Mouse (Mus musculus): ENCODE results near the gene Rpl9-ps1. TPM values are rescaled to one million over a fixed set of nuclear protein-coding genes. Genes with fewer than 3 reads are reported as not detected.

Gene Rpl9-ps1
- polyA plus RNA-seq, 1 experiment from 2014 or later = not detected

DNA sequence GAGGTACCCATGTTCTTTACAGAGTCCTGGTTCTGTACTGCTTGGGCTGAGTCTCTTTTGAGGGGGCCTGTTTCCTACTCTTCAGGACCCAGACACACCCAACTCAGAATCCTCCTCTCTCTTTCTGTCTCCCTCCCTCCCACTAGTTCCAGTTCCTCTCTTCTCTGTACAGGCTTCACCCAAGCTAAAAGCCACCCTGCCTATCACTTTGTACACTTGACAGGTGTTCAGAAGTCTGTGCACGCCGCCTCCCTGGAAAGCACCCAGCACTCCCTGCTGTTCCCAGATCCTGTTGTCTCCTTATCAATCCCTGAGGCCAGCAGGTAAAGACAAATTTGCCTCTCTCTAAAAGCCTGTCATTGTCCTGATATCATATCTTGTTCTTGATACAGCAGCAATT is 34.5 kb downstream of the Rpl9-ps1 start:
- WGBS = 85% methylated on average over 2 of the region's 2 CpGs
- Histone ChIP-seq H3K36me3 (ENCODE audit: control insufficient read depth, insufficient read depth, low read length) (no peaks in the 10 kb centered on the region), H3K4me3 (ENCODE audit: low read depth, low read length) (no peak overlapping the region), H3K27me3 (replicated peaks; ENCODE audit: control insufficient read depth, insufficient read depth, low read length) (no peaks in the 10 kb centered on the region), H3K27ac (ENCODE audit: low read depth) (no peak overlapping the region), H3K9ac (ENCODE audit: low read length) (no peak overlapping the region), H3K9me3 (ENCODE audit: control insufficient read depth, low read length) (no peaks in the 10 kb centered on the region), H3K4me1 (replicated peaks; ENCODE audit: control insufficient read depth, insufficient read depth, low read length) (no peaks in the 10 kb centered on the region), H3K4me2 (ENCODE audit: low read length) (no peak overlapping the region)
- DNase-seq (ENCODE audit: low spot score) (no peak), ATAC-seq (replicated peaks; ENCODE audit: low FRiP score, low TSS enrichment, low read depth) (no peak)

GRCm38 (mm10) chr11:83606396-83606795 is 39.0 kb downstream of the Rpl9-ps1 start:
- Histone ChIP-seq H3K27me3 (replicated peaks; ENCODE audit: control insufficient read depth, insufficient read depth, low read length) (no peaks in the 10 kb centered on the region), H3K4me2 (ENCODE audit: low read length) (no peak overlapping the region), H3K4me1 (replicated peaks; ENCODE audit: control insufficient read depth, insufficient read depth, low read length) (no peaks in the 10 kb centered on the region), H3K27ac (ENCODE audit: low read depth) (no peak overlapping the region), H3K4me3 (ENCODE audit: low read depth, low read length) (no peak overlapping the region), H3K36me3 (ENCODE audit: control insufficient read depth, insufficient read depth, low read length) (no peaks in the 10 kb centered on the region), H3K9me3 (ENCODE audit: control insufficient read depth, low read length) (no peaks in the 10 kb centered on the region), H3K9ac (ENCODE audit: low read length) (no peak overlapping the region)
- DNase-seq (ENCODE audit: low spot score) (no peak), ATAC-seq (replicated peaks; ENCODE audit: low FRiP score, low TSS enrichment, low read depth) (no peak)
- WGBS = 43% methylated on average over 1 of the region's 1 CpGs

GRCm38 (mm10) chr11:83605535-83605934 is 39.9 kb downstream of the Rpl9-ps1 start:
- DNase-seq (ENCODE audit: low spot score) (no peak), ATAC-seq (replicated peaks; ENCODE audit: low FRiP score, low TSS enrichment, low read depth) (no peak)
- no peaks in the 10 kb centered on the region for H3K4me1 ChIP-seq (replicated peaks; ENCODE audit: control insufficient read depth, insufficient read depth, low read length)

DNA sequence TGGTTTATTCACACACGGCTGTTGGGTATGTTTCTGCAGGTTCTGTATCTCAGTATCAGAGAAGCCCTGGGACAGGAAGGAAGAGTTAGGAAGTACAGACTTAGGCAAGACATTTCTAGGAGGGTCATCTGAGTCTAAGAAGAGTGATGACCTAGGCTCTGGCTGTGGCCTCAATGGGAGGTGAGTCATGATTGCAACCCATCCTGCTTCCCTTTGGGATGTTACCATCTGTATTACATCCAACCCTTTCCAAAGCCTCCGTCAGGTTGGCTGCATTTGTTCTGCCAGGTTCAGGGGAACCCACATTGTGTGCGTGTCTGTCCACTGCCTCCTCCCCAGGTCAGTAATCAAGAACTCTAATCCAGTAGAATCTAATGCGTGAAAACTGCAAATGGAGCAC is 40.7 kb downstream of the Rpl9-ps1 start:
- Histone ChIP-seq H3K4me3 (ENCODE audit: low read depth, low read length) (no peak overlapping the region), H3K9ac (ENCODE audit: low read length) (no peak overlapping the region), H3K4me1 (replicated peaks; ENCODE audit: control insufficient read depth, insufficient read depth, low read length) (no peaks in the 10 kb centered on the region), H3K9me3 (ENCODE audit: control insufficient read depth, low read length) (no peaks in the 10 kb centered on the region), H3K27ac (ENCODE audit: low read depth) (no peak overlapping the region), H3K27me3 (replicated peaks; ENCODE audit: control insufficient read depth, insufficient read depth, low read length) (no peaks in the 10 kb centered on the region), H3K36me3 (ENCODE audit: control insufficient read depth, insufficient read depth, low read length) (no peaks in the 10 kb centered on the region), H3K4me2 (ENCODE audit: low read length) (no peak overlapping the region)
- DNase-seq (ENCODE audit: low spot score) (no peak), ATAC-seq (replicated peaks; ENCODE audit: low FRiP score, low TSS enrichment, low read depth) (no peak)
- WGBS = 86% methylated on average over 4 of the region's 4 CpGs

More at GRCm38 (mm10) chr11:83605535-83605934, 39.9 kb downstream of the Rpl9-ps1 start:
- Histone ChIP-seq H3K27ac (ENCODE audit: low read depth) (no peak overlapping the region), H3K9ac (ENCODE audit: low read length) (no peak overlapping the region), H3K9me3 (ENCODE audit: control insufficient read depth, low read length) (no peaks in the 10 kb centered on the region), H3K4me2 (ENCODE audit: low read length) (no peak overlapping the region), H3K36me3 (ENCODE audit: control insufficient read depth, insufficient read depth, low read length) (no peaks in the 10 kb centered on the region), H3K27me3 (replicated peaks; ENCODE audit: control insufficient read depth, insufficient read depth, low read length) (no peaks in the 10 kb centered on the region), H3K4me3 (ENCODE audit: low read depth, low read length) (no peak overlapping the region)
- WGBS = 85% methylated on average over 3 of the region's 3 CpGs

- Histone ChIP-seq H3K36me3 (ENCODE audit: control insufficient read depth, insufficient read depth, low read length) (no peaks in the 10 kb centered on the region), H3K4me3 (ENCODE audit: low read depth, low read length) (no peak overlapping the region), H3K9ac (ENCODE audit: low read length) (no peak overlapping the region), H3K4me2 (ENCODE audit: low read length) (no peak overlapping the region), H3K4me1 (replicated peaks; ENCODE audit: control insufficient read depth, insufficient read depth, low read length) (no peaks in the 10 kb centered on the region), H3K9me3 (ENCODE audit: control insufficient read depth, low read length) (no peaks in the 10 kb centered on the region), H3K27ac (ENCODE audit: low read depth) (no peak overlapping the region), H3K27me3 (replicated peaks; ENCODE audit: control insufficient read depth, insufficient read depth, low read length) (no peaks in the 10 kb centered on the region)
- ATAC-seq (replicated peaks; ENCODE audit: low FRiP score, low TSS enrichment, low read depth) (no peak), DNase-seq (ENCODE audit: low spot score) (no peak)
- 89% methylated on average over 3 of the region's 3 CpGs for WGBS
Observed at GRCm38 (mm10) chr11:83603399-83603798, 42.0 kb downstream of the Rpl9-ps1 start.

GRCm38 (mm10) chr11:83600576-83600975 is 44.8 kb downstream of the Rpl9-ps1 start:
- no peaks in the 10 kb centered on the region for H3K27me3 ChIP-seq (replicated peaks; ENCODE audit: control insufficient read depth, insufficient read depth, low read length)

DNA sequence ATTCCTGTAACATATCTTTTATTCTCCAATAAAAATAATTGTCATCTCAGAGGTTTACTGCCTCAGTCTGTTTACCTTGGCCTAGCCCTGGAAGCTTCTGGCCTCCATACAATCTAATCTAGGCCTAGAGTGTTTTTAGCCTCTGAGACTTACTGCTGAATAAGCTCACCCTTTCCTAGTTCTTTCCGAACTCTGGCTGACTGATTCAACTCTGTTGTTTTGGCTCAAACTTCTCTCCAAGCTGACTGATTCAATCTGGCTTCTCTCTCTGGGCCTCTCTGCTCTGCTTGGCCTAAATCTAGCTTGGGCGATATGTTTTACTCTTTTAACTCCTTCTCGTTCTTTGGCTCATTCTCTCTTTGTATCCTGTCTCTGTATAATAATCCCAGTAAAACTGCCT is 46.4 kb downstream of the Rpl9-ps1 start:
- no peak overlapping the region for H3K27ac ChIP-seq (ENCODE audit: low read depth)
- no peaks in the 10 kb centered on the region for H3K9me3 ChIP-seq (ENCODE audit: control insufficient read depth, low read length)
- ATAC-seq (replicated peaks; ENCODE audit: low FRiP score, low TSS enrichment, low read depth) (no peak), DNase-seq (ENCODE audit: low spot score) (no peak)
- no peaks in the 10 kb centered on the region for H3K27me3 ChIP-seq (replicated peaks; ENCODE audit: control insufficient read depth, insufficient read depth, low read length)
- H3K9ac ChIP-seq (ENCODE audit: low read length) = no peak overlapping the region
- H3K4me3 ChIP-seq (ENCODE audit: low read depth, low read length) = no peak overlapping the region
- no peaks in the 10 kb centered on the region for H3K4me1 ChIP-seq (replicated peaks; ENCODE audit: control insufficient read depth, insufficient read depth, low read length)
- 80% methylated on average over 3 of the region's 3 CpGs for WGBS
- H3K4me2 ChIP-seq (ENCODE audit: low read length) = no peak overlapping the region
- H3K36me3 ChIP-seq (ENCODE audit: control insufficient read depth, insufficient read depth, low read length) = no peaks in the 10 kb centered on the region

More at GRCm38 (mm10) chr11:83600576-83600975, 44.8 kb downstream of the Rpl9-ps1 start:
- DNase-seq (ENCODE audit: low spot score) (no peak), ATAC-seq (replicated peaks; ENCODE audit: low FRiP score, low TSS enrichment, low read depth) (no peak)
- Histone ChIP-seq H3K4me1 (replicated peaks; ENCODE audit: control insufficient read depth, insufficient read depth, low read length) (no peaks in the 10 kb centered on the region), H3K27ac (ENCODE audit: low read depth) (no peak overlapping the region), H3K4me2 (ENCODE audit: low read length) (no peak overlapping the region), H3K4me3 (ENCODE audit: low read depth, low read length) (no peak overlapping the region), H3K9me3 (ENCODE audit: control insufficient read depth, low read length) (no peaks in the 10 kb centered on the region), H3K36me3 (ENCODE audit: control insufficient read depth, insufficient read depth, low read length) (no peaks in the 10 kb centered on the region), H3K9ac (ENCODE audit: low read length) (no peak overlapping the region)
- WGBS = 69% methylated on average over 2 of the region's 2 CpGs

GRCm38 (mm10) chr11:83598207-83598837 is 47.1 kb downstream of the Rpl9-ps1 start:
- 67% methylated on average over 3 of the region's 3 CpGs for WGBS
- Histone ChIP-seq H3K4me2 (ENCODE audit: low read length) (no peak overlapping the region), H3K9ac (ENCODE audit: low read length) (no peak overlapping the region), H3K27ac (ENCODE audit: low read depth) (no peak overlapping the region), H3K9me3 (ENCODE audit: control insufficient read depth, low read length) (no peaks in the 10 kb centered on the region), H3K4me3 (ENCODE audit: low read depth, low read length) (no peak overlapping the region), H3K36me3 (ENCODE audit: control insufficient read depth, insufficient read depth, low read length) (no peaks in the 10 kb centered on the region), H3K4me1 (replicated peaks; ENCODE audit: control insufficient read depth, insufficient read depth, low read length) (no peaks in the 10 kb centered on the region), H3K27me3 (replicated peaks; ENCODE audit: control insufficient read depth, insufficient read depth, low read length) (no peaks in the 10 kb centered on the region)
- DNase-seq (ENCODE audit: low spot score) (no peak), ATAC-seq (replicated peaks; ENCODE audit: low FRiP score, low TSS enrichment, low read depth) (no peak)

DNA sequence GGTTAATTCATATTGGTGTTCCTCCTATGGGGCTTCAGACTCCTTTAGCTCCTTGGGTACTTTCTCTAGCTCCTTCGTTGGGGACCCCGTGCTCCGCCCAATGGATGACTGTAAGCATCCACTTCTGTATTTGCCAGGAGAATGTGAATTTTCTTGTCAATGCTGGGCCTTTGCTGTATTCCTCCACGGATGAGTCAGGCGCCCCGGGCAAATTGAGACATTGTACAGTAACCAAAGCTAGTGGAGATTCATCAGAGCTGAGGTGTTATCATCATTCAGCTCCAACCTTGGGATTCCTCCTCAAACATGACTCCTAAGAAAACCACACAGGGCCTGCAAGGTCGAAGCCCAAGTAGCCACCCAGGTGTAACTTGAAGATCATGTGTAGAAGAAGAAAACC is 47.6 kb downstream of the Rpl9-ps1 start:
- DNase-seq (ENCODE audit: low spot score) (no peak), ATAC-seq (replicated peaks; ENCODE audit: low FRiP score, low TSS enrichment, low read depth) (no peak)
- WGBS = 89% methylated on average over 7 of the region's 7 CpGs
- H3K27me3 ChIP-seq (replicated peaks; ENCODE audit: control insufficient read depth, insufficient read depth, low read length) = no peaks in the 10 kb centered on the region
- no peaks in the 10 kb centered on the region for H3K4me1 ChIP-seq (replicated peaks; ENCODE audit: control insufficient read depth, insufficient read depth, low read length)
- no peaks in the 10 kb centered on the region for H3K36me3 ChIP-seq (ENCODE audit: control insufficient read depth, insufficient read depth, low read length)
- H3K9ac ChIP-seq (ENCODE audit: low read length) = no peak overlapping the region
- H3K27ac ChIP-seq (ENCODE audit: low read depth) = no peak overlapping the region
- no peak overlapping the region for H3K4me3 ChIP-seq (ENCODE audit: low read depth, low read length)
- no peak overlapping the region for H3K4me2 ChIP-seq (ENCODE audit: low read length)
- H3K9me3 ChIP-seq (ENCODE audit: control insufficient read depth, low read length) = no peaks in the 10 kb centered on the region

All from intestine, embryonic 14.5 days (tissue).